Mouse (Mus musculus) MEL (cell line): ENCODE data around the gene Higd1c. TPM values are rescaled to one million over a fixed set of nuclear protein-coding genes. Genes with fewer than 3 reads are reported as not detected.
A peak's percentile ranks its signal among the peaks of the same experiment; 100 is the strongest.
"Not testable (repeated sequence)": the region's sequence is repeated elsewhere in the genome, so short reads cannot be mapped to it uniquely, and the experiment has no call there.

ENCODE experiments used
- DNase-seq: peaks from one replicate; pipeline ENCODE4 v3.0.0; 2011; ENCODE audit warnings: low read depth, low spot score
- H3K27ac ChIP-seq: 2 replicates; pipeline ENCODE4 v1.5.1; 2012; ENCODE audit warnings: low read depth, mild to moderate bottlenecking, control low read depth, low read length, moderate library complexity; ENCODE audit not compliant: control insufficient read depth
- H3K27me3 ChIP-seq, 2 experiments: fragments of 150-350 bp in 1 of 2; sonication (generic) in 1 of 2; 2 replicates each; pipeline ENCODE4 v1.6.1; 2012; ENCODE audit warnings: low read length in 2 of 2, mild to moderate bottlenecking in 2 of 2, improper control_type of control experiment in 1 of 2, moderate library complexity in 1 of 2; ENCODE audit not compliant: insufficient read depth in 2 of 2, control insufficient read depth in 1 of 2
- H3K36me3 ChIP-seq, 2 experiments: 2 replicates each; pipeline ENCODE4 v1.6.1; 2012 to 2014; ENCODE audit warnings: low read length in 2 of 2, improper control_type of control experiment in 1 of 2, inconsistent platforms in 1 of 2, mild to moderate bottlenecking in 1 of 2; ENCODE audit not compliant: insufficient read depth in 2 of 2, control insufficient read depth in 1 of 2
- H3K4me1 ChIP-seq, 2 experiments: fragments of 150-350 bp in 1 of 2; sonication (generic) in 1 of 2; 2 replicates each; pipeline ENCODE4 v1.6.1; 2012; ENCODE audit warnings: low read length in 2 of 2, improper control_type of control experiment in 1 of 2, mild to moderate bottlenecking in 1 of 2; ENCODE audit not compliant: insufficient read depth in 2 of 2, control insufficient read depth in 1 of 2
- H3K4me3 ChIP-seq, 2 experiments: fragments of 150-350 bp in 1 of 2; sonication (generic) in 1 of 2; 2 replicates each; pipeline ENCODE4 v1.5.1; 2012; ENCODE audit warnings: low read depth in 2 of 2, low read length in 2 of 2, mild to moderate bottlenecking in 2 of 2, moderate library complexity in 2 of 2, control low read depth in 1 of 2, improper control_type of control experiment in 1 of 2; ENCODE audit not compliant: control insufficient read depth in 1 of 2, insufficient read depth in 1 of 2
- H3K79me2 ChIP-seq: 2 replicates; pipeline ENCODE4 v1.6.1; 2012; ENCODE audit warnings: mild to moderate bottlenecking, low read length, moderate library complexity; ENCODE audit not compliant: control insufficient read depth, poor library complexity, insufficient read depth
- H3K9ac ChIP-seq: 2 replicates; pipeline ENCODE4 v1.6.1; 2012; ENCODE audit warnings: low read depth, mild to moderate bottlenecking, control low read depth, low read length, moderate library complexity; ENCODE audit not compliant: control insufficient read depth, poor library complexity, severe bottlenecking
- H3K9me3 ChIP-seq: fragments of 150-350 bp; sonication (generic); replicated peaks from 2 replicates; pipeline ENCODE4 v1.6.1; 2012; ENCODE audit warnings: mild to moderate bottlenecking, low read length, improper control_type of control experiment, moderate library complexity; ENCODE audit not compliant: insufficient read depth
- BHLHE40 ChIP-seq: IDR thresholded peaks from 2 replicates; pipeline ENCODE4 v1.6.1; 2012; ENCODE audit warnings: low read depth, mild to moderate bottlenecking, inconsistent platforms, low read length, improper control_type of control experiment, borderline replicate concordance
- CHD1 ChIP-seq: IDR thresholded peaks from 2 replicates; pipeline ENCODE4 v1.6.1; 2012; ENCODE audit warnings: low read depth, mild to moderate bottlenecking, inconsistent platforms, low read length, improper control_type of control experiment
- E2F4 ChIP-seq: IDR thresholded peaks from 2 replicates; pipeline ENCODE4 v1.6.1; 2011; ENCODE audit warnings: low read depth, low read length, improper control_type of control experiment, borderline replicate concordance
- EP300 ChIP-seq, 2 experiments: IDR thresholded peaks; 2 replicates each; pipeline ENCODE4 v1.6.1; 2011; ENCODE audit warnings: improper control_type of control experiment in 2 of 2, low read length in 2 of 2, low read depth in 1 of 2, mild to moderate bottlenecking in 1 of 2
- ETS1 ChIP-seq: IDR thresholded peaks from 2 replicates; pipeline ENCODE4 v1.6.1; 2012; ENCODE audit warnings: low read depth, mild to moderate bottlenecking, inconsistent platforms, low read length, improper control_type of control experiment, moderate library complexity
- GABPA ChIP-seq: IDR thresholded peaks from 2 replicates; pipeline ENCODE4 v1.6.1; 2012; ENCODE audit warnings: low read depth, mild to moderate bottlenecking, inconsistent platforms, low read length, improper control_type of control experiment, moderate library complexity
- GATA1 ChIP-seq: IDR thresholded peaks from 2 replicates; pipeline ENCODE4 v1.6.1; 2011; ENCODE audit warnings: low read depth, low read length, improper control_type of control experiment
- HCFC1 ChIP-seq: IDR thresholded peaks from 2 replicates; pipeline ENCODE4 v1.6.1; 2012; ENCODE audit warnings: low read depth, mild to moderate bottlenecking, inconsistent platforms, low read length, improper control_type of control experiment, moderate library complexity
- JUND ChIP-seq: IDR thresholded peaks from 2 replicates; pipeline ENCODE4 v1.6.1; 2011; ENCODE audit warnings: low read depth, mild to moderate bottlenecking, improper control_type of control experiment, low read length
- MAX ChIP-seq: IDR thresholded peaks from 2 replicates; pipeline ENCODE4 v1.6.1; 2011; ENCODE audit warnings: low read length, improper control_type of control experiment
- MXI1 ChIP-seq: IDR thresholded peaks from 2 replicates; pipeline ENCODE4 v1.6.1; 2011; ENCODE audit warnings: mild to moderate bottlenecking, low read depth, low read length, improper control_type of control experiment
- MYB ChIP-seq: IDR thresholded peaks from 2 replicates; pipeline ENCODE4 v1.6.1; 2011; ENCODE audit warnings: mild to moderate bottlenecking, low read depth, low read length, improper control_type of control experiment
- MYC ChIP-seq: IDR thresholded peaks from 2 replicates; pipeline ENCODE4 v1.6.1; 2011; ENCODE audit warnings: low read depth, mild to moderate bottlenecking, low read length, improper control_type of control experiment, moderate library complexity
- POLR2AphosphoS2 ChIP-seq: IDR thresholded peaks from 2 replicates; pipeline ENCODE4 v1.6.1; 2011; ENCODE audit warnings: low read length, improper control_type of control experiment
- POLR2AphosphoS5 ChIP-seq: IDR thresholded peaks from 2 replicates; pipeline ENCODE4 v1.6.1; 2012; ENCODE audit warnings: low read depth, borderline replicate concordance, mild to moderate bottlenecking, inconsistent platforms, low read length, moderate library complexity, mixed read lengths
- RAD21 ChIP-seq: IDR thresholded peaks from 2 replicates; pipeline ENCODE4 v1.6.1; 2011; ENCODE audit warnings: mild to moderate bottlenecking, low read depth, low read length, improper control_type of control experiment
- RCOR1 ChIP-seq: IDR thresholded peaks from 2 replicates; pipeline ENCODE4 v1.6.1; 2012; ENCODE audit warnings: low read depth, mild to moderate bottlenecking, inconsistent platforms, low read length, improper control_type of control experiment
- SMC3 ChIP-seq: IDR thresholded peaks from 2 replicates; pipeline ENCODE4 v1.6.1; 2011; ENCODE audit warnings: low read depth, low read length, improper control_type of control experiment
- TAL1 ChIP-seq: IDR thresholded peaks from 2 replicates; pipeline ENCODE4 v1.6.1; 2012; ENCODE audit warnings: mild to moderate bottlenecking, inconsistent platforms, low read length, moderate library complexity, mixed read lengths
- USF1 ChIP-seq: IDR thresholded peaks from 2 replicates; pipeline ENCODE4 v1.6.1; 2014; ENCODE audit warnings: low read depth, mild to moderate bottlenecking, inconsistent platforms, low read length, improper control_type of control experiment, moderate library complexity
- ZC3H11A ChIP-seq: IDR thresholded peaks from 2 replicates; pipeline ENCODE4 v1.6.1; 2012; ENCODE audit warnings: low read depth, mild to moderate bottlenecking, inconsistent platforms, low read length, improper control_type of control experiment
- ZMIZ1 ChIP-seq: IDR thresholded peaks from 2 replicates; pipeline ENCODE4 v1.6.1; 2012; ENCODE audit warnings: low read depth, mild to moderate bottlenecking, inconsistent platforms, low read length, improper control_type of control experiment, moderate library complexity
- polyA plus RNA-seq, 2 experiments: library from polyadenylated mRNA; stranded (reverse) in 1 of 2; unstranded in 1 of 2; fragments of >175 nt in 1 of 2; fragments of >200 nt in 1 of 2; gene quantifications; 2 replicates each; pipeline versions ENCODE4 v1.2.1 to v1.2.4; 2012; ENCODE audit warnings: low replicate concordance in 2 of 2, low read depth in 1 of 2; ENCODE audit not compliant: insufficient read length in 2 of 2, insufficient read depth in 1 of 2, missing spikeins in 1 of 2
- total RNA-seq: library from RNA; depleted of rRNA; stranded (reverse); fragments of 300-350 nt; gene quantifications from 2 replicates; pipeline ENCODE4 v1.2.3, GENCODE M21; 2012

The Higd1c gene
- total and polyA plus RNA-seq, 3 experiments, result not detected

DNA sequence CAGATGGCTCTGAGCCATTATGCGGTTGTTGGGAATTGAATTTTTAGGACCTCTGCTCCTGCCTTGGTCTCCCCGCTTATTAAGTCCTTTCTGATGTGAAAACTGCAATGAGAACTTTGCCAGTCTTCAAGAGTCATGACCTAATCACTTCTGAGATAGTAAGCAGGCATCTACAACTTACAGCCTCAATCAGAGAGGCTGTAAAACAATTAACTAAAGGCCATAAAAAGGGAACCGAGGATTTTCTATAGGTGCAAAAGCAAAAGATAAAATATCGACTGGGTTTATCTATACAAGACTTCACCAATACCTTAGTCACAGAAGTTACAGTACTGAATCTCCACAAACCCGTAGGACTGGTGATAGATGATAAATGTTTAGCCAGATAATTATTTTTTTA is 8.5 kb upstream of the Higd1c start:
- Histone ChIP-seq H3K9me3 (no peaks in the 10 kb centered on the region), H3K27ac (no peak overlapping the region), H3K36me3 (no peaks in the 10 kb centered on the region), H3K4me1 (no peaks in the 10 kb centered on the region), H3K79me2 (no peaks in the 10 kb centered on the region)
- no peak for TF ChIP-seq MYB
- TF ChIP-seq GATA1, result no peak
- TF ChIP-seq, all 39 proteins: peak for 0
- Histone ChIP-seq H3K27me3 (peaks cover 10 to 21% of the 10 kb centered on the region in 2 experiments), H3K4me3 (no peak overlapping the region), H3K9ac (no peak overlapping the region)
- DNase-seq, result no peak

DNA sequence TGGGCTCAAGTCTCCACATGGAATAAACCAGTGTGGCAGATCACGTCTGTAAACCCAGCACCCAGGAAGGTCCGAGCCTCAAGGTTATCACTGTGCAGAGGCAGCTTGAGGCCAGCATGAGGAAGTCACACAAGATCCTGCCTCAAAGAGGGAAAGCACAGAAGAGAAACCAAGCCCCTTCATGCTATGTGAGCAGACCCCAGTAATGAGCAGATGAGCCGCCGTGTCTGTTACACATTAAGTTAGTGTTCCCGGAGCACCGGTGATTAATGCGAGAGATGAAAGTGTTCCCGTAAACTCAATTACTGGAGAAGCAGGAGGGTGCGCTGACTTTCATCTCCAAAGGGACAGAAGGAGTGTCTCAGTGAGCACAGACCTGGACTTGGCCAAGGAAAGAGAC is 1.6 kb downstream of the Higd1c start:
- not testable (repeated sequence) for H3K27ac ChIP-seq, H3K4me1 ChIP-seq, DNase-seq, H3K4me3 ChIP-seq, H3K9ac ChIP-seq, H3K79me2 ChIP-seq, H3K36me3 ChIP-seq, H3K9me3 ChIP-seq
- H3K27me3 ChIP-seq, result peaks cover 11 to 18% of the 10 kb centered on the region in 2 experiments

DNA sequence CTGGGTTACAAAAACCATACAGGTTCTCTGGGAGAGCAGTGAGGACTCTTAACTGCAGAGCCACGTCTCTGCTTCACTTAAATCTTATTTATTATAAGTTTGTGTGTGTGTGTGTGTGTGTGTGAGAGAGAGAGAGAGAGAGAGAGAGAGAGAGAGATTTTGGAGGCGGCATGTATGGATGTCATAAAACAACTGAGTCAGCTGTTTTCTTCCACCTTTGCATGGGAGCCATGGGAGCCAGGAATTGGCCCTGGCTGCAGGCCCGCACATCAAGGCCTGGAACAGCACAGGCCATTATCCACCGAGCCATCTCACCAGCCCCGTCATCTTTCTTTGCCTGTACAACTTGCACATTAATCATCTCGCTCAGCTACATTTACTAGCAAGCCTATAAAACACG is 2.8 kb downstream of the Higd1c start:
- no peaks in the 10 kb centered on the region for H3K9me3 ChIP-seq
- TF ChIP-seq EP300 (IDR thresholded peaks at IDR 0.05; ENCODE audit: low read depth in 1 of 2, low read length in 2 of 2) (no peak), JUND (no peak), USF1 (no peak), MXI1 (no peak), E2F4 (no peak)
- TF ChIP-seq, all 39 proteins: peak for 0
- Histone ChIP-seq H3K36me3 (no peaks in the 10 kb centered on the region), H3K27me3 (peaks cover 11 to 20% of the 10 kb centered on the region in 2 experiments), H3K4me1 (no peaks in the 10 kb centered on the region), H3K79me2 (no peaks in the 10 kb centered on the region), H3K27ac (no peak overlapping the region), H3K9ac (no peak overlapping the region), H3K4me3 (no peak overlapping the region)
- no peak for DNase-seq

DNA sequence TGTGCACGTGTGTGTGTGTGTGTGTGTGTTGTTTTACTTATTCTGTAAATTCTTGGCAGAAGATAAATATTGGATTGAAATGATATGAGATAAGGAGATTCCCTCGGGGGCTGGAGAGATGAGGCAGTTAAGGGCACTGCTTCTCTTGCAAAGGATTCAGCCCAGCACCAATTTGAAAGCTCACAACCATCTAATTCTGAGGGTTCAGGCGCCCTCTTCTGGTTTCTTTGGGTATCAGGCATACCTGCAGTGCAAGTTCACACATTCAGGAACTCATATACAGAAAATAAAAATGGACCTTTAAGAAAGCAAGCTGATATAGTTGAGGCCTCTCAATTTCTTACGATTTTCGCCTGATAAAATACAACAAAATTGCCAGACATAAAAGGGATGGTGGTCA is 10.7 kb downstream of the Higd1c start:
- H3K79me2 ChIP-seq, result no peaks in the 10 kb centered on the region
- H3K9ac ChIP-seq, result no peak overlapping the region
- peaks cover 2 to 3% of the 10 kb centered on the region in 2 experiments; a peak in 3 of 4 replicates for H3K27me3 ChIP-seq
- H3K36me3 ChIP-seq, result peaks cover 0 to 3% of the 10 kb centered on the region in 2 experiments; a peak in 2 of 4 replicates
- H3K4me1 ChIP-seq, result peaks cover 2 to 9% of the 10 kb centered on the region in 2 experiments; a peak in 3 of 4 replicates
- no peaks in the 10 kb centered on the region for H3K9me3 ChIP-seq
- H3K4me3 ChIP-seq, result no peak overlapping the region
- DNase-seq, result peak; percentile 86
- H3K27ac ChIP-seq, result no peak overlapping the region
- no peak for TF ChIP-seq ZMIZ1
- TF ChIP-seq GATA1, result 0 out of 2 replicates have a peak, but pooled peaks have one; percentile 22
- no peak for TF ChIP-seq ETS1
- no peak for TF ChIP-seq HCFC1
- TF ChIP-seq GABPA, result no peak
- TF ChIP-seq POLR2AphosphoS5, result no peak
- TF ChIP-seq CHD1, result no peak
- no peak for TF ChIP-seq BHLHE40
- TF ChIP-seq ZC3H11A, result peak; percentile 88
- TF ChIP-seq POLR2AphosphoS2, result no peak
- no peak for TF ChIP-seq RCOR1
- peak; percentile 89 for TF ChIP-seq RAD21
- TF ChIP-seq SMC3, result peak; percentile 93
- no peak for TF ChIP-seq MAX
- TF ChIP-seq MYC, result no peak
- TF ChIP-seq TAL1, result no peak
- no peak for TF ChIP-seq USF1
